Mouse (Mus musculus): ENCODE results near the gene Dnajc11. TPM values are rescaled to one million over a fixed set of nuclear protein-coding genes. Genes with fewer than 3 reads are reported as not detected.

Dnajc11 gene
- total RNA-seq, 2 experiments from 2014 or later = 61.8 to 66.6 TPM

DNA sequence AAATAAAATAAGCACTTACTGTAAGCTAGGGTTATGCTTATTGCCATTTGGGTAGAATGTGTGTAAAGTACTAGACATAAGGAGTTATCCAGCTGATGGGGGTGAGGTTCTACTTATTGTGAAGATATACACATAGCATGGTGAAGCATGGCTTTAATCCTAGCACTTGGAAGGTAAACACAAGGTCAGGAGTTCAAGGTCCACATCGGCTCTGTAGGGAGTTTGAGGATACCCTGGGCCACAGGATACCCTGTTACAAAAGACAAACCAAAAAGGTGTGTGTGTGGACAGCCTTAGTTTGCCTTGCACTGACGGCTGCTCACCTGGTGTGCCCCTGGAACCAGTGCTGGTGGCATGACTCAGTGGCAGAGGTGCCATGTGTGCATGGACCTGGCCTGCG, 4.6 kb downstream of the Dnajc11 start:
- no peak overlapping the region for H3K4me3 ChIP-seq
- no peak for DNase-seq (ENCODE audit: extremely low spot score in 1 of 2, low spot score in 2 of 2)
- intact Hi-C loops (cut with DNase I) = no loop called here
- TF ChIP-seq CTCF (IDR thresholded peaks at IDR 0.05) = no peak
- no peak overlapping the region for H3K27ac ChIP-seq

DNA sequence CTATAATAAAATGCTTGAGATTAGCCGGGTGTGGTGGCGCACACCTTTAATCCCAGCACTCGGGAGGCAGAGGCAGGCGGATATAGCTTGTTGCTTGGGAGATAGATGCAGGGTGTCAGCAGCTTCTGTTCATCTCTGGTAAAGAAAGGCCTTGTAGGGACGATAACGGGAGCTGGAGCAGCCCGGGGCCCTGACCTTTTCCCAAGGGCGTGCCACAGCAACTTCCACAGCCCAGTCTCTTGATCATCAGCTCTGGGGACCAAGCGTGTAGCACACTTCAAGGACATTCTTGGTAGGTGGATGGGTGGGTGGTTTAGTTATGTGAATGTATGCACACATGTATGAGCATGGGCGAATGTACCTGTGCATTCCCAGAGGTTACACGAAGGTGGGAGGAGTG, 12.7 kb downstream of the Dnajc11 start:
- no peak for DNase-seq (ENCODE audit: extremely low spot score in 1 of 2, low spot score in 2 of 2)
- H3K27ac ChIP-seq = no peak overlapping the region
- H3K4me3 ChIP-seq = no peak overlapping the region
- intact Hi-C loops (cut with DNase I) = no loop called here
- TF ChIP-seq CTCF (IDR thresholded peaks at IDR 0.05) = no peak

DNA sequence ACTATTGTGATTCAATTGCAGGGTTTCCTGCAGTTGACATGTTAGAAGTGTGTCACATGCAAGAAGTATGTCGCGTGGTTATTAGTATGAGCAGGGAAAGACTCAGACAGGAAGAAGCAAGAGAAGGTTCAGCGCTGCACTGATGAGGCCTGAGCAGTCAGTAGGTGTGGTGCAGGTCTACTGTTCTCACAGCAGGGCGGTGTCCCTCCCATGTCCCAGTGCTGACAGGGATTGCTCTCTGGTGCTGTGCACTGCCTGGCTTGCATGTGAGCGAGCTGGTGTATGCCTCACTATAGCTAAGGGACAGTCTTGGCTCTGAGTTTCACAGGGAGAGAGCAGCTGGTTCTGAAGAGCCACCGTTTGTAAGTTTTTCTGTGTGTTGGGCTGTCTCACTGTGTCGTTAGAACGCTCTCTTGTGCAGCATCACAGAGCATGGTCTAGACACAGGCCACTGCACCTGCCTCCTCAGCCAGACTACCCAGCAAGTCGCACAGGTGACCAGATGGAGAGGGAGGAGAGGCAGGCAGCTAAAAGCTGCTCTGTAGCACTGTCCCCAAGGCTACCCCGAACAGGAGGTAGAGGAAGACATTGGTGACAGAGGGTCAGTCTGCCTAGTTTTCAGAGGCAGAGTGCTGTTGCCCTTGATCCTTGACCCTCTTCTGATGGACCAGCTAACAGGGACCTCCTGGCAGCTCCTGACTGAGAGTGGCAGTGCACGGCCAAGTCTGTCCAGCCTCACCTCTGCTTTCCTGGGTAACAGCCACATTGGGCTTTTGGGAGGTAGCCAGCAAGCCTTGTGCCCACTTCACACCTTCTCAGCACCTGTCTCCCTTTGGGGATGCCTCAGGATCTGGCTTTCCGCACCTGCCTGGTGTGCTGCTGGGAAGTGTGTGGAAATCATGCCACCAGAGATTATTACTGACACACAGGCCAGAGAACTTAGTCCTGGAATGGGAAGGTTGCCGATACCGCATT, 15.3 kb downstream of the Dnajc11 start:
- Histone ChIP-seq H3K4me3 (no peak overlapping the region), H3K27ac (no peak overlapping the region)
- intact Hi-C loops (cut with DNase I) = no loop called here
- DNase-seq (ENCODE audit: extremely low spot score in 1 of 2, low spot score in 2 of 2) = no peak
- TF ChIP-seq CTCF (IDR thresholded peaks at IDR 0.05) = no peak

DNA sequence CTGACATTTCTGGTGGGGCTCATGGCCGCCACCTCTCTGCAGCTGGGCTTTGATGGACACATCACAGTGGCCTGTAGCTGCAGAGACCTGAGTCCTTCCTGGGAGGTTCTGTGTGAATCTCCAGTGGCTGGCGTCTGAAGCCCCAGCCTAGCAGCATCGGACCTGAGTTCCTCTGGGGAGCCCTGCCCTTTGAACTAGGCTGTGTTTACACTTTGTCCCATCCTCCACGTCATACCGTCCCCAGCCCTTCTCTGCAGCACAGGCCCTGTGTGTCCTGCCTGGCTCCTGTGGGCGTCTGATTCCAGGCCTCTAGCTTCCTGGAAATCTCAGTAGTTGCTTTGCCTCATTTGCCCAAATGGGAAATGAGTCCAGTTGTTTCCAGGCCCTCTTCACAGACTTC, 19.7 kb downstream of the Dnajc11 start:
- intact Hi-C loops (cut with DNase I) = no loop called here
- no peak for DNase-seq (ENCODE audit: extremely low spot score in 1 of 2, low spot score in 2 of 2)
- TF ChIP-seq CTCF (IDR thresholded peaks at IDR 0.05) = no peak
- H3K4me3 ChIP-seq = no peak overlapping the region
- no peak overlapping the region for H3K27ac ChIP-seq

DNA sequence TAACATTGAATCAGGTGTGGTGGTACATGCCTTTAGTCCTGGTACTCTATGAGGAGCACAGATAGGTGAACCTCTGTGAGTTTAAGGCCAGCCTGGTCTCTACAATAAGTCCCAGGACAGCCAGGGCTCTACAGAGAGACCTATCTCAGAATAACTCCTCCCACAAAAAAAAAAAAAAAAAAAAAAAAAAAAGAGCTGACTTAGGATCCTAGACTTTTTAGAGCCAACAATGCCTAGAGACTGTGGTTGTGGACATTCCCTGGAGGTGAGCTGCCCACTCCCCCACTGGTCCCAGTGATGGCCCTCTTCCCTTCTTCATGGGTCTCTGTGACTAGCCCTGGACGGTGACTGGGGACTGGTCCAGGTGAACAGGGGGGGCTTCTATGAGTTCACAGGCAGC, 22.3 kb downstream of the Dnajc11 start:
- intact Hi-C loops (cut with DNase I) = no loop called here
- TF ChIP-seq CTCF (IDR thresholded peaks at IDR 0.05) = no peak
- Histone ChIP-seq H3K27ac (no peak overlapping the region), H3K4me3 (no peak overlapping the region)
- no peak for DNase-seq (ENCODE audit: extremely low spot score in 1 of 2, low spot score in 2 of 2)

DNA sequence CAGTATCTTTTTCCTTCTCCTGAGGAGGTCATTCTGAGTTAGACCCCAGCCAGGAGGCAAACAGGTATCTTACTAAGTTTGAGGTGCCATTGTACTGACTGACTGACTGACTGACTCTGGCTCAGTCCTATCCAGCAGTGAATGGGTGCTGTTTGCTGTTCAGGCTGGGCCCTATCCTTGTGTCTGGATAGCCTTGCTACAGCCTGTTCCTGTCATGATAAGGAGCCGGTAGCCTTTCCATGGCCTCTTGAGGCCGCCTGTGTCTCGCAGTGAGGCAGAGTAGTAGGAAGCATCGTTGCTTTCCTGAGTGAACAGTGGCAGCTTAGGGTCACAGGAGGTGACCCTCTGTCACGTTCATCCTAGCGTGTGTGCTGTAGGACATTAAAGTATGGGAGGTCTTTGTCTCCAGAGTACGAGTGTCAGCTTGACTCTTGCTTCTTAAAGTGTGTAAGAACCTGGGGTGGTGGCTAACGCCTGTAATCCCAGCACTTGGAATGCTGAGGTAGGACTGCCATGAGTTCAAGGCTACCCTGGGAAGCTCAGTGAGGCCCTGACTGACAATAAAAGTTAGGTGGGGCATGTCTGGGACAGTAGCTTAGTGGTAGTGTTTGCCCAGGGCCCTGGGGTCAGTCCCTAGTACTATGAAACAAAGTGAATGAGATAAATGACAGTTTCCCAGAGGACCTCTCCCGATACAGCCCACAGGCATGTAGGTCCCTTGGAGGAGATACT, 24.3 kb downstream of the Dnajc11 start:
- no peak for TF ChIP-seq CTCF (IDR thresholded peaks at IDR 0.05)
- Histone ChIP-seq H3K4me3 (no peak overlapping the region), H3K27ac (no peak overlapping the region)
- intact Hi-C loops (cut with DNase I) = no loop called here
- DNase-seq (ENCODE audit: extremely low spot score in 1 of 2, low spot score in 2 of 2) = no peak

DNA sequence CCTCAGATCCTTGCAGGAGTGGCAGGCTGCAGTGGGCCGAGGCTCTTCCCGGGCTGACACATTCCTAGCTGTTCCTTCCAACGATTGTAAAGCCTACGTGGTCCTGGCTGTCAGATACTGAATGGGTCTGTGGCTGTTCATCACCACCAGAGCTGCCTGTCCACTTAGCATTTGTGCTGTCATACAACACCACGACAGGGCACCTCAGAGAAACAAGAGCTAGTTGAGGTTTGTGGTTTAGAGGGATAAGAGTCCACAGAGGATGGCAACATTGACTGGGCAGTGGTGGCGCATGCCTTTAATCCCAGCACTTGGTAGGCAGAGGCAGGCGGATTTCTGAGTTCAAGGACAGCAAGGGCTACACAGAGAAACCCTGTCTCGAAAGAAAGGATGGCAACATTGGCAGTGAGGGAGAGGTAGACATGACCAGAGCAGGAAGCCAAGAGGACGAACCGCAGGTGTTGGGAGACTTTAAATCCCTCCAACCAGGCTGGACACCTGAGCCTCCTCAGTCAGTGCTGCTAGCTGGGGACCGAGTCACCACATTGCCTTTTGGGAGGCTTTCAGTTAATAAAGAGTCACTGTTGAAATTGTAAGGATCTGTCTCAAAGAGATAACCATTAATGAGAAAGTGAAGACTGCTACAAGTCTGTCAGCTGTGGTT, 26.5 kb downstream of the Dnajc11 start:
- TF ChIP-seq CTCF (IDR thresholded peaks at IDR 0.05) = no peak
- intact Hi-C loops (cut with DNase I) = no loop called here

DNA sequence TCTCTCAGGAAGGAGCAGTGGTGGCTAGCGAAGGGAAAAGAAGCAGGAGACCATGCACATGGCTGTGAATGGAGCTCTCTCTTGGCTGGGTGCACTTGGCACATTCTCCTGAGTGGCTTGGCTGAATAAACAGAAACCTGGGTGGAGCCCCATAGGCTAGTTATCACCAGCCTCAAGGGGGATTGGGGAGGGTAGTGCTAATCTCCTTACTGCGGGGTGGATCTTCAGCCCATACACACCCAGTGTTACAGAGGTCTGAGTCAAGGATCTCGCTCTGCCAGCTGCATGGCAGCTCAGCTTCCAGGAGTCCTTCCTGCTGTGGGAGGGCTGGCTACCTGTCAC, 27.0 kb downstream of the Dnajc11 start:
- H3K4me3 ChIP-seq = no peak overlapping the region
- TF ChIP-seq CTCF (IDR thresholded peaks at IDR 0.05) = no peak
- no peak overlapping the region for H3K27ac ChIP-seq
- intact Hi-C loops (cut with DNase I) = no loop called here
- no peak for DNase-seq (ENCODE audit: extremely low spot score in 1 of 2, low spot score in 2 of 2)

More for the DNA sequence above, 26.5 kb downstream of the Dnajc11 start:
- no peak for DNase-seq (ENCODE audit: extremely low spot score in 1 of 2, low spot score in 2 of 2)
- no peak overlapping the region for H3K4me3 ChIP-seq
- H3K27ac ChIP-seq = no peak overlapping the region

DNA sequence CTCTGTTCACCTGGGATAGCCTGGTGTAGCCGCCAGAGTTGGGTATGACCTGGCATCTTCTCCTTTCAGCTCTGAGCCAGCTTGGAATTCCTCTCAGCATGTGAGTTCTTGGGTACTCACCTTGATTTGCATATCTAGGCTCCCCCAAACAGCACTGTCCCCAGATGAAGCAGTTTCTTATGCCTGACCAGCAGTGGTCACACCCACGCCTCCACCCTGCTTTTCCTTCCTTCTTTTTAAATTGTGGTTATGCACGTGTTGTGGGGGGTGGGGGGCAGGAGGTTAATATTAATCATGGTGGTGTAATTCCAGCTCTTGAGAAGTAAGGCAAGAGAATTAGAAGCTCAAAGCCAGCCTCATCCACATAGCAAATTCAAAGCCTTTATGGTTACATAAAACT, 29.3 kb downstream of the Dnajc11 start:
- no peak for TF ChIP-seq CTCF (IDR thresholded peaks at IDR 0.05)
- H3K27ac ChIP-seq = no peak overlapping the region
- intact Hi-C loops (cut with DNase I) = no loop called here
- no peak overlapping the region for H3K4me3 ChIP-seq
- no peak for DNase-seq (ENCODE audit: extremely low spot score in 1 of 2, low spot score in 2 of 2)

DNA sequence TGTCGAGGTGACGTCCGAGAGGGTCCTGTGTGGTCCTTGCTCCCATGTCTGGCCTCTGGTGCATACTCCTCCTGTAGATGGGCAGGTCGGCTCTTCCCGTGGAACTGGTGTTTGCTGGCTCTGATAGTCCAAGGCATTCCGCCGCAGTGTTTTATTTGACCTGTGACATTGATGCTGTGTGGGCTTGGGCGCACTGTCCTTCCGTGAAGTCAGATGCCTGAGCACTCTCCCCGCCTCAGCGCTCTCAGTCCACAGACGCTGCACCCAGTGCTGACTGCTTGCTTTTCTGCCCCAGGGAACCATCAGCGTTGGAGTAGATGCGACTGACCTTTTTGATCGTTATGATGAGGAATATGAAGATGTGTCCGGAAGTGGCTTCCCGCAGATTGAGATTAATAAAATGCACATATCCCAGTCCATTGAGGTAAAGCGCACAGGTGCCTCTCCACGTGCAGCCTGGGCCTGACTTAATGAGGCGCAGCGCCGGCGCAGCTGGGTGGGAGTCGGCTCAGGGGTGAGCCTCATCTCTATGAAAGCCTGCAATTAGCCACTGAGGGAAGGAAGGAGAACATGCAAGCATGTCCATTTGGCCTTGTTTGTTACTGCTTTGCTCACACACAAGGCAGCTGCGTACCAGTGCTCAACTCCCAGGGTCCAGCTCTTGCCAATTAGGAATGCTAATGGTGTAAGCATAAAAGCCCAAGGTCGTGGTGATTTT, 34.9 kb downstream of the Dnajc11 start:
- intact Hi-C loops (cut with DNase I) = no loop called here
- no peak for TF ChIP-seq CTCF (IDR thresholded peaks at IDR 0.05)

DNA sequence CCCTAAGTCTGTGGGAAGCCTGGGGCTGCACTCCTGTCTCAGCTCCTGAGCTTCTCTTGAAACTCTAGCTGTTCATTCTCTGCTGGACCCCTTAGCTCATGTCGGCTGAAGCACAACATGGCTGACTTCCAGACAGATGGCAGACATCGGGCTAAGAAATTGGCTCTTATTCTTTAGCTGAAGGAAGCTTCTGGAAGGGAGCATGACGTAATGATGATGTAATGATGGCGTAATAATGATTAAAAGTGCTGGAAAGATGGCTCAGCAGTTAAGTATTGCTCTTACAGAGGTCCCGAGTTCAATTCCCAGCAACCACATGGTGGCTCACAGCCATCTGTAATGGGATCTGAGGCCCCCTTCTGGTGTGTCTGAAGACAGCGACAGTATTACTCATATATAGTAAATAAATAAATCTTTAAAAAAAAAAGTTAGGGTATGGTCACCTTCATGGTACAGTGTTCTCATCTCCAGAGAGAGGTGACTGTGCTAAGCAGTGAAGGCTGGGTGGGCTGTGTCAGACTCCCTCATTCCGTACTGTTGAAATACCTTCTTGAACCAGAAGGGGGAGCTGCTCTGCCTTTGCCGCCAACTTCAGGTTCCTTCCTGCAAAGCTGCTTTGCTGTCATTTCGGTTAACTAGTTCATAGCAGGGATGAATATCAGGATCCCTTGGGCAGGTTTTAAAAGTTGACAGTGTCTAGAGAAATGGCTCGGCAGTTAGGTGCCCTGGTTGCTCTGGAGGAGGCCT, 38.9 kb downstream of the Dnajc11 start:
- TF ChIP-seq CTCF (IDR thresholded peaks at IDR 0.05) = peak; percentile 78
- H3K4me3 ChIP-seq = no peak overlapping the region
- intact Hi-C loops (cut with DNase I) = no loop called here
- no peak for DNase-seq (ENCODE audit: extremely low spot score in 1 of 2, low spot score in 2 of 2)
- no peak overlapping the region for H3K27ac ChIP-seq

More for the DNA sequence above, 34.9 kb downstream of the Dnajc11 start:
- no peak for DNase-seq (ENCODE audit: extremely low spot score in 1 of 2, low spot score in 2 of 2)
- Histone ChIP-seq H3K27ac (no peak overlapping the region), H3K4me3 (no peak overlapping the region)

Data from left cerebral cortex, adult 2 months (tissue).